Mouse (Mus musculus) cortical plate, adult 2 months (tissue): ENCODE measurements around the gene E130309D02Rik.

Source experiments
- CTCF ChIP-seq: fragments of 200-500 bp; IDR thresholded peaks from 2 replicates; pipeline ENCODE4 v1.5.1; 2011; ENCODE audit warnings: mild to moderate bottlenecking, control low read depth, low read length; ENCODE audit not compliant: insufficient read depth; ENCODE audit errors: extremely low read depth
- POLR2A ChIP-seq: fragments of 200-500 bp; IDR thresholded peaks from 2 replicates; pipeline ENCODE4 v1.6.1; 2011; ENCODE audit warnings: mild to moderate bottlenecking, low read length, control low read depth; ENCODE audit not compliant: insufficient read depth; ENCODE audit errors: extremely low read depth

DNA sequence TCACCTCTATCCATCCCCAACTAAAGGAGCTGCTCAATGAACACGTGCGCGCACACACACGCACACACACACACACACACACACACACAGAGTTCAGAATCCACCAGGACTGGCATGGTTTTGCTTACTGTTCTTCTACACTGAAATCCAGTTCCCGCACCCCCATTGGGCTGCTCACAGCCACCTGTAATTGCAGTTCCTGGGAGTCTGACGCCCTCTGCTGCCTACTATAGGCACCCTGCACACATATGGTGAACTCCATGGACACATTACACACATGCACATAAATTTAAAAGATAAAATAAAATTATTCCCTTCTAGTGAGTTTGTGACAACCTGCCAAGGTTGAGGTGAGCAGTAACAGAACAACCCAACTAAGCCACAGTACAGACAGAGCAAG, 30.4 kb downstream of the E130309D02Rik start:
- TF ChIP-seq POLR2A: no peak
- peak; percentile 39 for TF ChIP-seq CTCF
